Mouse (Mus musculus) embryonic facial prominence, embryonic 10.5 days (tissue): ENCODE measurements around the gene Recql. TPM values are rescaled to one million over a fixed set of nuclear protein-coding genes. Genes with fewer than 3 reads are reported as not detected.

Experiments used
- DNase-seq: peaks from one replicate; pipeline ENCODE4 v3.0.0-alpha.2; 2017; ENCODE audit warnings: low spot score
- H3K27ac ChIP-seq: fragments of 300-500 bp; sonication (generic); replicated peaks from 2 replicates; pipeline ENCODE4 v1.5.1; 2016; ENCODE audit warnings: mild to moderate bottlenecking
- H3K27me3 ChIP-seq: fragments of 300-500 bp; sonication (generic); replicated peaks from 2 replicates; pipeline ENCODE4 v1.6.1; 2016; ENCODE audit warnings: low read depth, mild to moderate bottlenecking; ENCODE audit not compliant: poor library complexity, severe bottlenecking
- H3K36me3 ChIP-seq: fragments of 300-500 bp; sonication (generic); replicated peaks from 2 replicates; pipeline ENCODE4 v1.6.1; 2016; ENCODE audit warnings: mild to moderate bottlenecking, moderate library complexity
- H3K4me1 ChIP-seq: fragments of 300-500 bp; sonication (generic); 2 replicates; pipeline ENCODE4 v1.6.1; 2016
- H3K4me3 ChIP-seq: fragments of 300-500 bp; sonication (generic); 2 replicates; pipeline ENCODE4 v1.5.1; 2016; ENCODE audit warnings: mild to moderate bottlenecking, moderate library complexity
- H3K9me3 ChIP-seq: fragments of 300-500 bp; sonication (generic); 2 replicates; pipeline ENCODE4 v1.6.1; 2016; ENCODE audit warnings: mild to moderate bottlenecking
- WGBS: fragments of 180-500 bp; shearing (Covaris S2); methylation state at CpG from one replicate; pipeline ENCODE4 v1.1.7; 2016; 5-methylcytosine and 5-hydroxymethylcytosine counted together
- polyA plus RNA-seq: library from polyadenylated mRNA; unstranded; fragments of >200 nt; fragmentation: Nextera tagmentation; extraction: Ambion mirVana; gene quantifications from 2 replicates; pipeline ENCODE4 v1.2.1, GENCODE M21; 2016

Recql gene
- polyA plus RNA-seq = 34.3 and 37.4 TPM in 2 replicates

DNA sequence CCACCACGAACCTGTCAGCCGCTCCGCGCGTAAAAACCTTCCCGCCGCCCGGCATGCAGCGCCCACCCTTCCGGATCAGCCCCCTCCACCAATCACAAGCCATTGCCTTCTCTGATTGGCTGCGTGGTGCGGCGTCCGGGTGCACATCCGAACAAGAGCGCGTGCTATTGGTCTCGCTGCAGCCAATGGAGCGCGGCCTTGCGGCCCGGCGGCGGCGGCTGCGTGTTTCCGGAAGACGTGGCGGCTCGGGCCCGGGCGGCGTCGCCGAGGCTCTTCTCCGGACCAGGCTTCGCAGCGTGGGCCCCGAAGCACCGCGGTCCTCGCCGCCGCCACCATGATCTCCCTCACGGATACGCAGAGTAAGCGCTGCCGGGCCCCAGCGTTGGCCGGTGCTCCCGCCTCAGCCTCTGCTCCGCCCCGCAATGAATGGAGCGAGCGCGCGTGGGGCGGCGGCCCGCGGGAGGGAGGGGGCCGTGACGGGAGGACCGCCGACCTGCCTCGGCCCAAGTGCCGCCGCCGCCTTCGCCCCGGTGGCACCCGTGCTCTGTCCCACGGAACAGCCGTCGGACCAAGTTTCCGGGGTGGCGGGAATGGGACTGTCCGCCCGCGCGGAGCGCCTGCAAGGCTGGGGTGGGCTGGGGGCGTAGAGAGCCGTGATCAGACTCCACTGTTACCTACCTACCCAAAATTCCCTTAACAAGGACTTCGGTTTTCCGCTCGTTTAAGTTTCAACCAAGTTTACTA lies at the start of gene Recql, which contains the start of gene Golt1b:
Gene Recql, minus strand, starts transcription at position 77 of the 744 bp plus-strand sequence.
Gene Golt1b, plus strand, starts transcription at position 211 of the 744 bp plus-strand sequence.
- peak; percentile 98 for DNase-seq
- H3K4me1 ChIP-seq = peaks cover 18% of the 10 kb centered on the region
- H3K27me3 ChIP-seq = no peaks in the 10 kb centered on the region
- H3K4me3 ChIP-seq = peak within 1 kb of the TSS; percentile 99
- whole genome bisulfite sequencing = under 1% methylated on average over 87 of the region's 87 CpGs
- no peaks in the 10 kb centered on the region for H3K9me3 ChIP-seq
- H3K27ac ChIP-seq = peak within 1 kb of the TSS; percentile 90
- peaks cover 4% of the 10 kb centered on the region; the same call in 1 of the 2 replicates for H3K36me3 ChIP-seq

- Histone ChIP-seq H3K36me3 (no peaks in the 10 kb centered on the region), H3K4me1 (no peaks in the 10 kb centered on the region), H3K9me3 (no peaks in the 10 kb centered on the region), H3K27me3 (no peaks in the 10 kb centered on the region), H3K27ac (no peak overlapping the region), H3K4me3 (no peak overlapping the region)
- DNase-seq = no peak
Observed at GRCm38 (mm10) chr6:142429072-142429471, 42.2 kb upstream of the Recql start.

- H3K27ac ChIP-seq = no peak overlapping the region
- WGBS = 78% methylated on average over 7 of the region's 7 CpGs
- no peaks in the 10 kb centered on the region for H3K27me3 ChIP-seq
- DNase-seq = no peak
- H3K9me3 ChIP-seq = no peaks in the 10 kb centered on the region
- no peak overlapping the region for H3K4me3 ChIP-seq
- no peaks in the 10 kb centered on the region for H3K36me3 ChIP-seq
- no peaks in the 10 kb centered on the region for H3K4me1 ChIP-seq
Observed at GRCm38 (mm10) chr6:142424976-142425375, 38.1 kb upstream of the Recql start.

DNA sequence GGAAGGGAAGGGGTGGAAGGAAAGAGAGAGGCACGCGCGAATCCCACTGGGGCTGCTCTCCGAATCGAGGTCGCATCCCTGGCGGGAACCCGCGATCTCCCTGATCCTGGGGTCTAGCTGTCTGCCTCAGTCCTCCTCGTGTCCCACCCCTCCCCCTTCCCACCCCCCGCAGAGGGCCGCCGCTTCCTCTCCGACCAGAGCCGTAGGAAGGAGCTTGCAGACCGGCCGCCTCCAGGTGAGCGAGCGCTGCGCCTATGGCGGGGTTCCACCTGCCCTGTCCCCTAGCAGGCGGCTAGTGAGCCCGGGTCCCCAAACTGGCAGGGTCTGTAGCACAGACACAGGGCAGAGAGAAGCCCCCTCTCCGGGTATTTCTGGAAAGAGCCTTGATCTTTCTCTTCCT lies 27.7 kb upstream of the Recql start:
- Histone ChIP-seq H3K9me3 (no peaks in the 10 kb centered on the region), H3K4me3 (peak overlapping the region; percentile 56), H3K4me1 (peaks cover 19% of the 10 kb centered on the region), H3K27me3 (peaks cover 45% of the 10 kb centered on the region), H3K36me3 (no peaks in the 10 kb centered on the region), H3K27ac (no peak overlapping the region)
- peak; percentile 50 for DNase-seq
- under 1% methylated on average over 24 of the region's 24 CpGs for WGBS

DNA sequence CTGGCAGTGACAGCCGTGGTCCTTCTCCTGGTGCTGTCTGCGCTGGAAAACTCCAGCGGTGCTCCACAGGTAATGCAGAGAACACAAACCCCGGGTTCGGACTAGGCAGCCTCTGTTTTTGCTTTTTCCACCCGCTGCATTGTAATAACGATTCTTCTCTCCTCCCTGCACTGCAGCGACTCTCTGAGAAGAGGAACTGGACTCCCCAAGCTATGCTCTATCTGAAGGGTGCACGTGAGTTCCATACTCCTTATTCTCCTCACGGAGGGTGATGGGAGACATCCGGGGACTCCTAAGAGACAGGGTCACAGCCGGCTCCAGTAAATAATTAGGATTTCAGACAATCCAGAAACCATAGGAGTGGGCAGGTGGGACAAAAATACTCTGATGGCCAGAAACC lies 27.0 kb upstream of the Recql start:
- Histone ChIP-seq H3K27me3 (peaks cover 45% of the 10 kb centered on the region), H3K36me3 (no peaks in the 10 kb centered on the region), H3K27ac (no peak overlapping the region), H3K9me3 (no peaks in the 10 kb centered on the region), H3K4me3 (no peak overlapping the region; the same call in 1 of the 2 replicates), H3K4me1 (peaks cover 19% of the 10 kb centered on the region)
- 11% methylated on average over 12 of the region's 12 CpGs for WGBS
- peak; percentile 11 for DNase-seq

- no peaks in the 10 kb centered on the region for H3K9me3 ChIP-seq
- WGBS = 68% methylated on average over 11 of the region's 11 CpGs
- DNase-seq = no peak
- no peak within 1 kb of the TSS for H3K27ac ChIP-seq
- H3K4me3 ChIP-seq = peak within 1 kb of the TSS; percentile 56
- peaks cover 19% of the 10 kb centered on the region for H3K4me1 ChIP-seq
- H3K36me3 ChIP-seq = no peaks in the 10 kb centered on the region
- peaks cover 45% of the 10 kb centered on the region for H3K27me3 ChIP-seq
Observed at GRCm38 (mm10) chr6:142412906-142413491, 26.1 kb upstream of the Recql start, which contains the start of gene Spx. TSS of gene Spx (plus strand) at chr6:142413441.

DNA sequence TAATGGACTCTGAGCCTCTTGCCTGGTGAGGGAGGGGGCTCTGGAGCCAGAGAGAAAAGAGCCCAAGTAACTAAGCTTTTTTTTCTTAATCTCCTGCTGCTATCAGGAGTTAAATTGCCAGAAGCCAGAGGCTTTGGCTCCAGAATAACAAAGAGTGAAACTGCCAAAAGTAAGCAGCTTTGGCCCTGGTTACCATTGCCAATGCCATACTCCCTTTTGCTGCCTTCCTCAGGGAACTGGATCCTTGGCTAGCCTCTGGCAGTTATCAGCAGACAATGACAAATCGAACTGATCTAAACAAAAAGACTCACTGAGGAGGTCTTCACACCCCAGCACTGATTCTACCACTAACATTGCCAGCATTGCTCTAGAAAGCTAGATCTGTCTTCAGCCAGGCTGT lies 24.3 kb upstream of the Recql start:
- 34% methylated on average over 1 of the region's 1 CpGs for whole genome bisulfite sequencing
- Histone ChIP-seq H3K4me3 (no peak overlapping the region), H3K27ac (no peak overlapping the region), H3K36me3 (no peaks in the 10 kb centered on the region), H3K4me1 (peaks cover 19% of the 10 kb centered on the region), H3K9me3 (no peaks in the 10 kb centered on the region), H3K27me3 (peaks cover 40% of the 10 kb centered on the region)
- DNase-seq = no peak

GRCm38 (mm10) chr6:142395756-142396155 lies 8.9 kb upstream of the Recql start:
- no peaks in the 10 kb centered on the region for H3K27me3 ChIP-seq
- WGBS = 92% methylated on average over 6 of the region's 6 CpGs
- no peak overlapping the region for H3K4me3 ChIP-seq
- H3K4me1 ChIP-seq = no peaks in the 10 kb centered on the region
- DNase-seq = no peak
- peaks cover 50% of the 10 kb centered on the region for H3K36me3 ChIP-seq
- H3K27ac ChIP-seq = no peak overlapping the region
- H3K9me3 ChIP-seq = no peaks in the 10 kb centered on the region

- Histone ChIP-seq H3K27me3 (no peaks in the 10 kb centered on the region), H3K4me1 (no peaks in the 10 kb centered on the region), H3K27ac (no peak overlapping the region), H3K4me3 (no peak overlapping the region), H3K9me3 (no peaks in the 10 kb centered on the region), H3K36me3 (peaks cover 43% of the 10 kb centered on the region)
- DNase-seq = no peak
- 91% methylated on average over 5 of the region's 5 CpGs for WGBS
Observed at GRCm38 (mm10) chr6:142394669-142395068, 7.8 kb upstream of the Recql start.

DNA sequence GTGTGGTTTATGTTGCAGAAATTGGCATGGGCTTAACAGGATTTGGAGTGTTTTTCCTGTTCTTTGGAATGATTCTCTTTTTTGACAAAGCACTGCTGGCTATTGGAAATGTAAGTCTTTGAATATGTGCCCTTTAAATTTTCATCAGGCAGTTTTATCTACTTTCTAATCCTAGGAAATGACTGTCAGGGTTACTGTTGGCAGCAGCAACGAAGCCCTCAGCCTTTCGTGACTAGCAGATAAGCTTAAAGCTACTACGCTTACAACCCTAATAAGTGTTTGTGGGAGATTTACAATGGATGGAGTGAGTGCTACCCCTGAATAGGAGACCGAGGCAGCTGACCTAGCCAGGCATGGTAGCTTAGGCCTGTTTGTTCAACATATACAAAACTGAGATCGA lies 5.4 kb upstream of the Recql start:
- Histone ChIP-seq H3K4me3 (no peak overlapping the region), H3K9me3 (no peaks in the 10 kb centered on the region), H3K4me1 (peaks cover 13% of the 10 kb centered on the region), H3K27ac (no peak overlapping the region), H3K36me3 (peaks cover 44% of the 10 kb centered on the region), H3K27me3 (no peaks in the 10 kb centered on the region)
- WGBS = 91% methylated on average over 5 of the region's 5 CpGs
- DNase-seq = no peak

DNA sequence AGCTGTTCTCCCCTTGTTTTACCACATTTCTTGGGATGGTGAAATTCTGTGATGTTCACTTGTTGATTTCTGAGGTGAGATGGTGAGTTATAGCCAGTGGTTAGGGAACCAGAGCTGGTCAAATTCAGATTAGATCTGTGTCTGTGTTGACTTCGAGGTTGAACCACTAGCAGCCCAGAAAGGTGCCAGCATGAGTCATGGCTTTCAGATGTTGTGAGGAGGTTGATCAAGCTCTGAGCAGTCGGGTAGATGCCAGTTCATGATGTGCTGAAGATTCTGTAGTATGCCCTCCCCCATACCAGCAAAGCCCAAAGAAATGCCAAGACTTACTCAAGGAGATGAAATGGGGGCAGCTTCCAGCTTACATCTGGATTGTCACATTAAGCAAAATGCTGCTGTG lies 2.2 kb upstream of the Recql start:
- no peak overlapping the region; the same call in 1 of the 2 replicates for H3K4me3 ChIP-seq
- peaks cover 18% of the 10 kb centered on the region for H3K4me1 ChIP-seq
- H3K27me3 ChIP-seq = no peaks in the 10 kb centered on the region
- H3K36me3 ChIP-seq = peaks cover 18% of the 10 kb centered on the region
- DNase-seq = no peak
- WGBS = 86% methylated on average over 2 of the region's 2 CpGs
- no peak overlapping the region for H3K27ac ChIP-seq
- H3K9me3 ChIP-seq = no peaks in the 10 kb centered on the region

DNA sequence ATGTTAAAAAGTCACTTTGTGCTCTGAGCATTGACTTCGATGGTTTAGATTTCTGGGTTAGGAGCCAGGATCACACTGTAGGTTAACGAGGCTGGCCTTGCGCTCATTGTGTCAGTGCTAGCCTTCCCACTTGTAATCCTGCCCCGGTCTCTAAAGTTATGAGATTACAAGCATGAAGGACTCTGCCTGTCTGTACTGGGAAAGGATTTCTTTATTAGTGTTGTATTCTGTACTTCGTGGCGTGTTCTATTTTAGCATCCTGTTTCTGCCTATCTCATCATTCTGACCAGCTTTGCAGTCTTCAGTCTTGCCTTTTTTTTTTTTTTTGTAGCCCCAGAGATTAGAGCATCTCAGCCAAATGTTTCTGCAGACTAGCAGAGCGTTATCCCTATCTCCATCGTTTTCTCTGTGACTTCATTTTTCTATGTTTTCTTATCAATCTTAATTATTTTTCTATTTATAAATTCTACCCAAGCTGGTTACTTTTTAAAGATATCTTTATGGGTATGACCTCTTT lies 926 bp upstream of the Recql start:
- DNase-seq = no peak
- Histone ChIP-seq H3K27me3 (no peaks in the 10 kb centered on the region), H3K4me3 (peak overlapping the region; percentile 99), H3K27ac (peak overlapping the region; percentile 90), H3K4me1 (peaks cover 18% of the 10 kb centered on the region), H3K36me3 (peaks cover 5% of the 10 kb centered on the region), H3K9me3 (no peaks in the 10 kb centered on the region)
- 26% methylated on average over 8 of the region's 8 CpGs for WGBS
